Mouse (Mus musculus) megakaryocyte, embryonic 14.5 days (primary cell): ENCODE data around the gene Pik3ip1. TPM values are rescaled to one million over a fixed set of nuclear protein-coding genes. Genes with fewer than 3 reads are reported as not detected.

Source experiments
- H3K27me3 ChIP-seq: replicated peaks from 2 replicates; pipeline ENCODE3; 2012; ENCODE audit warnings: inconsistent platforms
- H3K36me3 ChIP-seq: replicated peaks from 2 replicates; pipeline ENCODE3; 2012; ENCODE audit warnings: low read length, inconsistent platforms, mixed read lengths
- H3K4me1 ChIP-seq: 2 replicates; pipeline ENCODE4 v1.6.1; 2012; ENCODE audit warnings: inconsistent platforms
- H3K4me3 ChIP-seq: replicated peaks from 2 replicates; pipeline ENCODE3; 2012; ENCODE audit warnings: moderate library complexity, mild to moderate bottlenecking, inconsistent platforms
- H3K9me3 ChIP-seq: 2 replicates; pipeline ENCODE4 v1.6.1; 2012; ENCODE audit warnings: inconsistent platforms
- FLI1 ChIP-seq: IDR thresholded peaks from 2 replicates; pipeline ENCODE4 v1.6.1; 2012; ENCODE audit warnings: low read length, inconsistent platforms, mixed read lengths
- GATA1 ChIP-seq: IDR thresholded peaks from 3 replicates; pipeline ENCODE4 v1.6.1; 2012; ENCODE audit warnings: mixed read lengths, low read length, inconsistent platforms, borderline replicate concordance
- polyA plus RNA-seq: library from polyadenylated mRNA; stranded (reverse); fragments of >175 nt; gene quantifications from 2 replicates; pipeline ENCODE4 v1.2.3, GENCODE M21; 2012; ENCODE audit warnings: low replicate concordance; ENCODE audit not compliant: insufficient read depth

Gene Pik3ip1
- 17.8 and 33.7 TPM in 2 replicates for polyA plus RNA-seq

DNA sequence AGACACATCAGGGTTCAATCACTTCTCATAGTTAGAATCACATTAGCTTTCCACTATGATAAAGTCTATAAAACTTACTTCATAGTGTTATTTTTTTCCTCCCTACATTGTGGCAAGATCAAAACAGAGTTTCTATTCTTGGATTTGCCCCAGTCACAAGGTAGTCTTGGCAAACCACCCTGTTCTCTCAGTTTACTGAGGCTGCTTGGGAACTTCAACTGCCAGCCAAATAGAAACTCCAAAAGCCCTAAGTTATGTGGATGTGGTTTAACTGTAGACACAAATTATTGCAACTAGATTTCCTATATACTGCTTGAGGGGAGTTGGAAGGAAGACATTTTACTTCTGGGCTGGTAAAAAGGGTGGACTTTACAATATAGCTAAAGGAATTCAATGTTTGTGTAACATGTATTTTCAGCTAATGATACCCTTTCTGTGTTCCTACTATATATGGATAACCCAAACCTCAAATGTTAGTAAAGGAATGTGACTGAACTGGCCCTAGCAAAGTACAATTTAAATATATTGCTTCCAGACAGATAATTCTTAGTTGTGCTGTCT is at the start of gene Pik3ip1:
Gene Pik3ip1, plus strand, starts transcription at position 511 of the 561 bp plus-strand sequence.
- H3K36me3 ChIP-seq: peaks cover 24% of the 10 kb centered on the region

DNA sequence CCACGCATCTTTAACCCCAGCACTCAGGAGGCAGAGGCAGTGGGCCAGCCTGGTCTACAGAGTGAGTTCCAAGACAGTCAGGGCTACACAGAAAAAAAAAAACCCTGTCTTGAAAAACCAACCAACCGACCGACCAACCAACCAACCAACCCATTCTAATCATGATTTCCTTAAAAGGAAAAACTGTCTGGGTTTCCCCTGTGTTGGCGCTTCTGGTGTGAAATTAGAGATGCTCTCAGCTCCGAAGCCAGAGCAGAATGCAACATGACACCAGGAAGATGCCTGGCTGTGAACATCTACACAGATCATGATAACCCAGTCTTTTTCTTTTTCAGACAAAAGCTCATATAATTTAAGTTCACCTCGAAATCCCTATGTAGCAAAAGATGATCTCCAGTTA is 47.3 kb upstream of the Pik3ip1 start:
- H3K4me3 ChIP-seq: no peak overlapping the region
- peaks cover 4% of the 10 kb centered on the region; the same call in 1 of the 2 replicates for H3K4me1 ChIP-seq
- TF ChIP-seq GATA1 (no peak), FLI1 (no peak)
- no peaks in the 10 kb centered on the region for H3K36me3 ChIP-seq
- H3K9me3 ChIP-seq: peaks cover 38% of the 10 kb centered on the region
- H3K27me3 ChIP-seq: no peaks in the 10 kb centered on the region

More for the DNA sequence above, at the start of gene Pik3ip1:
- no peaks in the 10 kb centered on the region for H3K27me3 ChIP-seq
- H3K9me3 ChIP-seq: no peaks in the 10 kb centered on the region
- peak within 1 kb of the TSS; percentile 94 for H3K4me3 ChIP-seq
- TF ChIP-seq FLI1 (no peak), GATA1 (no peak)
- peaks cover 57% of the 10 kb centered on the region for H3K4me1 ChIP-seq

DNA sequence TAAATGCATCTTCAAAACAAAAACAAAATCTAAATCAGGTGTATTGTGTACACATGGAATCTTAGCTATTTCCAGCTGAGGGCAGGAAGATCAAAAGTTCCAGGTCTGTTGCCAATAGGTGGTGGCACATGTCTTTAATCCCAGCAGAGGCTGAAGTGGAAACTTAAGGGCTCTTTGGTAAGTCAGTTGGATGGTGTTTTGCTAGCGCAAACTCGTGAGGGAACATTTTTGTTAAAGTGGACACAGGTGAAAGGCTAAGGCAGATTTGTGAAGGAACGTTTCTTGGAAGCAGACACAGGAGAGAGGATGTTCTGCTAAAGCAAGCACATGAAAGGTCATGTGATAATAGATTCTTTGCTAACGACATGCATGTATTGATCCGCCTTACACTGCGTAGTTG is 46.6 kb upstream of the Pik3ip1 start:
- no peaks in the 10 kb centered on the region for H3K27me3 ChIP-seq
- no peaks in the 10 kb centered on the region for H3K36me3 ChIP-seq
- TF ChIP-seq GATA1 (no peak), FLI1 (no peak)
- H3K4me1 ChIP-seq: peaks cover 12% of the 10 kb centered on the region
- H3K9me3 ChIP-seq: peaks cover 38% of the 10 kb centered on the region
- no peak overlapping the region for H3K4me3 ChIP-seq

DNA sequence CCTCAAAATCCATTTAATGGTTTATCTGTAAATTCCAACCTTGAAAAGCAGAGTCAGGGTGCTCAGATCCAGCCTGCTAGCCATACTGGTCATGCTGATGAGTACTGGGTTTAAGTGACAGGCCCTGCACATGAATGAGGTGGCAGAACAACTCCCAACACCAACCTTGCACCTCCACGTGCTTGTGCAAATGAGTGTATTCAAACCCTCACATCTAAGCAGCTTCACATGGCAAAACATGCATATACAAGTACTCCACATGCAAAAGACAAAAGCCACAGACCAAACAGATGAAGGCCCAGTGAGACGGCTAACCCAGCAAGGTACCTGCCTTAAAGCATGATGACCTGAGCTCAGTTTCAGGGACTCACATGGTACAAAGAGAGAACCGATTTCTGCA is 44.3 kb upstream of the Pik3ip1 start:
- Histone ChIP-seq H3K36me3 (no peaks in the 10 kb centered on the region), H3K9me3 (peaks cover 31% of the 10 kb centered on the region), H3K4me3 (no peak overlapping the region), H3K27me3 (no peaks in the 10 kb centered on the region), H3K4me1 (peaks cover 18% of the 10 kb centered on the region)
- TF ChIP-seq FLI1 (no peak), GATA1 (no peak)

DNA sequence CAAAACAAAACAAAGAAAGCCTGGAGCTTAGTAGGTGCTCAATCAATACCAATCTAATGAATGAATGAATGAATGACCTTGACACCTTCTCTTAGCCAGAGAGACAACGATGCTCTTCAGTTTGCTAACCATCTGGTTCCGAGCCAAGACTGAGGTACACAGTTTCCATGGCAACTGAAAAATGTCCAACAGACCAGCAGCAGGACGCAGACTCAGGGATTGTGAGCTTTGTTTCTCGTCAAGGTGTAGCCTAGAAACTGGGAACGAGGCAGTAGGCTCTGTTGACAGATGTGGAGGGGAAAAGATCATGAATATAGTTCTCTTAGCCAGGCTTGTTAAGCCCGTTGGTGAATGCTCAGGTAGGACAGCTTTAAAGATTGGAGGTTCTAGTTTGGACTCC is 43.1 kb upstream of the Pik3ip1 start:
- Histone ChIP-seq H3K4me3 (no peak overlapping the region), H3K9me3 (peaks cover 19% of the 10 kb centered on the region), H3K27me3 (no peaks in the 10 kb centered on the region), H3K4me1 (peaks cover 27% of the 10 kb centered on the region), H3K36me3 (peaks cover 8% of the 10 kb centered on the region)
- TF ChIP-seq GATA1: no peak

DNA sequence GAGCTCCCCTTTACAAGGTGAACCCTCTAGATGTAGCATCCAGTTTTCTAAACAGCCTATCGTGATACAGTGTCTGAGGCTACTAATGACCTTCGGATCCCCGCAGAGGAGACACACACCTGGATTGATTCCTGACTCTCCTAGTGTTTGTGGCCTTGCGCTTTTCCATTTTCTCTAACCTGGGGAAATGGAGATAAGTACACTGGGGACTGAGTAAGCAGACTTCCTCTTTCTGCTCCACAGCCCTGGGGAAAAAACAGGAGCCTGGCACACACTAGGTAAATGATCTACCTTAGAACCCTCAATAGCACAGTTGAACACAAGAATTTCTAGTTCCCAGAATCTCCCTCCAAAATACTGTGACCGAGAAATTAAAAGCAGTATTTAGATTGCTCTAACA is 42.3 kb upstream of the Pik3ip1 start:
- TF ChIP-seq FLI1: no peak
- no peak for TF ChIP-seq GATA1
- H3K4me3 ChIP-seq: no peak overlapping the region
- H3K4me1 ChIP-seq: peaks cover 32% of the 10 kb centered on the region
- H3K27me3 ChIP-seq: no peaks in the 10 kb centered on the region
- peaks cover 12% of the 10 kb centered on the region for H3K36me3 ChIP-seq
- H3K9me3 ChIP-seq: peaks cover 14% of the 10 kb centered on the region

DNA sequence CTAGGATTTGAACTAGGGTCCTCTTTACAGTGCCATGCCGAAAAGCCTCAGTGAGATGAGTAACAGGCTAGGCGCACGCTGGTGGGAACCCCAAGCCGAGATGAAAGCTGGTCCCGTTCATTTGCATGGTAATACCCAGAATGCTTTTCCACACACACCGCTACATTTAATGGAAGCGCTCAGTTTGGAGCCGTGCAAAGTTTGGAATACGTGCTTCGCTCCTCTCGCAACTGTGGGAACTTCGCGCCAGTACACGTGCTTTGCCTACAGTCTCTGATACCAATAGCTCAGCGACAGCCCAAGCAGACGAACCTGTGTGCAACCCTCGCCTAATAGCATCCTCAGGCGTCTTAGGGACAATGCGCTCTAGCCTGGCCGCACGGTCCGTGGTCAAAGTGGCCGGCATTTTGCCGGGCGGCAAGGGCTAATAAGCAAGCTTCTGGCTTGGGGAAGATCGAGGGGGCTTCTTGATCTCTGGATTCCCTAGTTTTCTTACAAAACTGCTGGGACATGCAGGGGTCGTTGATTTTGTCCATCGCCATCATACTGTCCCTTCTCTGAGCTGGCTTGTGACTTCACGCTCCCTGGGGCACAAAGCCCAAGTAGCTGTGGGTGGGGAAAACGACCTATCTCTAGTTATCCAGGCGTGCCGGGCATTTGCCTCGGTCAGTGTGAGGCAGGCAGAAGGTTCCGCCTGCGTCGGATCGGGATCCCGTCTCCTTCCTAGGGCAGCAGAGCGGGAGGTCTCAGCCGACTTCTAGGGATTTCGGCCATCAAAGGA is 41.5 kb upstream of the Pik3ip1 start, which contains the start of gene Patz1:
Gene Patz1, plus strand, starts transcription at position 354 of the 781 bp plus-strand sequence.
- Histone ChIP-seq H3K4me3 (peak within 1 kb of the TSS; percentile 99), H3K4me1 (peaks cover 40% of the 10 kb centered on the region), H3K9me3 (peaks cover 7% of the 10 kb centered on the region), H3K36me3 (peaks cover 20% of the 10 kb centered on the region), H3K27me3 (no peaks in the 10 kb centered on the region)
- TF ChIP-seq GATA1 (no peak), FLI1 (no peak)

DNA sequence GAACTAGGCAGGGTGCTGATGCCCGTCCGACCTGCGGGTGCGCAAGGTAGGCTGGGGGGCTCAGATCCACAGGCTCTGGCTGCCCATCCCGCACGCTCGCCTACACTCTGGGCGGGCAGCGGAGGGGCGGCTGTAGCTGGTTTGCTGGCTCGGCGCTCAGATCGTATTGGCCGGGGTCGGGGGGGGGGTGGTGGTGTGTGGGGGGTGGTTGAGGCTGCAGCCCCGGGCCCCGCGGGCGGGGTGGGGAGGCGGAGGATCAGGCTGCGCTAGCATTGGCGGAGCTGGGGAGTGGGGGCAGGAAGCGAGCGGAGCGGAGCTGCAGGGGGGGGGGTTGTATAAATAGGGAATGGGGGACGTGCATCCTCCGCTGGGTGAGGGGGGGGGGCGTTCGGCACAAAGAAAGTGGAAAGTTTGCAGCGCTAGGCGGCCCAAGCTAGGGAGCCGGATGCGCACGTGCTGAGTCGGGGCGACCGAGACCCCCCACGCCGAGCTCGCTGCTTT is 40.8 kb upstream of the Pik3ip1 start:
- H3K36me3 ChIP-seq: peaks cover 26% of the 10 kb centered on the region
- H3K4me3 ChIP-seq: peak overlapping the region; percentile 99
- peaks cover under 1% of the 10 kb centered on the region; the same call in 1 of the 2 replicates for H3K9me3 ChIP-seq
- TF ChIP-seq FLI1: no peak
- TF ChIP-seq GATA1: no peak
- peaks cover 47% of the 10 kb centered on the region for H3K4me1 ChIP-seq
- no peaks in the 10 kb centered on the region for H3K27me3 ChIP-seq

DNA sequence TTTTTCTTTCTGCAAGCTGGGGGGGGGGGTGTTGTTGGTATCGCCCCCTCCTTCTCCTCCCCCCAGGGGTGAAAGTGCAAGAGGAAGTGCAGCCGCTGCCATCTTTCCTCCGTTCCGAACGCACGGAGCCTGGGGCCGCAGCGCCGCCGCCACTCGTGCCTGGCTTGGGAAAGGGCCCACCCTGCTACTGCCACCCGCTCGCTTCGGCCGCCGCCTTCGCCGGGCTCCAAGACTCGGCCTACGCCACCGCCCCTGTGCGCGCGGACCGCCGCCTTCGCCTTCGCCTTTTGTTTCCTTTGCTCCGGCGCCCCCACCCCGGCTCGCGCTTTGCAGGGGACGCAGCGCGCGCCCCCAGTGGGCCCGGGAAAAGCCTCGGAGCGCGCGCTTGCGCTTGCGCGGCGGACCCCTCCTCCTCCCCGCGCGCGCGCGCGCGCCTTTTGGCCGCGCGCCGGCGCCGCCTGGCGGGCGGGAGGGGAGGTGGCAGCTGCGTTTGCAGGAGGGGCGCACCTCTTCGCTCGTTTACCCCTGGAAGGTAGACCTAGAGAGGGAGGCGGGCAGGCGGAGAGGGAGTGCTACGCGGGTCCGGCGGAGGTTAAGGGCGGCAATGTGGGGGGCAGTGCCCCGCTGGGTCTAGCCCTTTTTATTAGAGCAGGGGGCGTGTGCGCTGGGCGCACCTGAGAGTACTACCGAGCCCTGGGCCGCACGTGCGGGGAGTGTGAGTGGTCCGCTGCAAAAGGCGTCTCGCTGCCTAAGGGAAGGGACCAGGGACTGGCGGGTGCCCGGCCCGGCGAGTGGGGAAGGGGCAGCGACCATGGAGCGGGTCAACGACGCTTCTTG is 40.2 kb upstream of the Pik3ip1 start:
- Histone ChIP-seq H3K9me3 (no peaks in the 10 kb centered on the region), H3K4me3 (peak overlapping the region; percentile 99), H3K36me3 (peaks cover 31% of the 10 kb centered on the region), H3K4me1 (peaks cover 53% of the 10 kb centered on the region), H3K27me3 (no peaks in the 10 kb centered on the region)
- TF ChIP-seq FLI1 (no peak), GATA1 (no peak)
